Mouse (Mus musculus) spleen, embryonic (tissue): ENCODE data around the gene Gm49320.

Experiments
- CTCF ChIA-PET: fragments of 350-600 bp; sonication (Branson Sonifier 250); formaldehyde crosslinking; loops from one replicate; lab custom pipeline; 2022; lab: Charles Lee

Gm49320 gene

DNA sequence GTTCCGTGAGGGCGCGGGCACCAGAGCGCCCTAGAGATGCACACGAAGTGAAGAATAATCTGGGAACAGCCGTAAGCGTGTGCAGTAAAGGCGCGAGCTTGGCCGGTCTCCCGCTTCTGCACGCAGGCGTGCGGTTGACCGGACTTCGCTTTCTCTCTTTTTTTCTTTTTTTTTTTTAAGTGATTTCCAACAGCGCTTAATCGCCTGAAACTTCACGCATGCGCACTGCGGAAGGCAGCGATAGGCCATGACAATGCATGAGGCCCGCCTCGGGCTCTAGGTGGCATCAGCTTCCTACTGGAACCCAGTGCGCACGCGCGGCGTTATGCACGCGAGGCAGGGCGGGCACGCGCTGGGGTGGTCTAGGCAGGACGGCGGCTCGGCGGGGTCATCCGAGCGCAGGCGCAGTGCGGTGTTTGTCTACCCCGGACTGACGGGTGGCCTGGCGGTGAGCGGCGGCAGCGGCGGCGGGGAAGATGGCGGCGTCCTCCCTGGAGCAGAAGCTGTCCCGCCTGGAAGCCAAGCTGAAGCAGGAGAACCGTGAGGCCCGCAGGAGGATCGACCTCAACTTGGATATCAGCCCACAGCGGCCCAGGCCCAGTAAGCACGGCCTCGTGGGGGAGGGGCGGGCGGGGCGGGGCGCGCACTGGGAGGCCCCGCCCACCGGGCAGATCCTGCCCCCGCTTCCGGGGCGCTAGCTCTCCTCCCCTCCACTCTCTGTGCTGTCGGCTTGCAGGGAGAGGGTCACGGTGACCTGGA is at the start of gene Gm49320, which contains the start of gene Map2k7:
Gene Gm49320 (plus strand): TSS at position 432 of the 759 bp plus-strand sequence.
Gene Map2k7 (plus strand): TSS at position 307 of the 759 bp plus-strand sequence.
- CTCF ChIA-PET, result interaction anchor here (1.3 to 1.4 kb wide), 2 partner anchors 12 to 18 kb away, joined by 4 to 5 read pairs; no protein-coding TSS in a partner anchor

DNA sequence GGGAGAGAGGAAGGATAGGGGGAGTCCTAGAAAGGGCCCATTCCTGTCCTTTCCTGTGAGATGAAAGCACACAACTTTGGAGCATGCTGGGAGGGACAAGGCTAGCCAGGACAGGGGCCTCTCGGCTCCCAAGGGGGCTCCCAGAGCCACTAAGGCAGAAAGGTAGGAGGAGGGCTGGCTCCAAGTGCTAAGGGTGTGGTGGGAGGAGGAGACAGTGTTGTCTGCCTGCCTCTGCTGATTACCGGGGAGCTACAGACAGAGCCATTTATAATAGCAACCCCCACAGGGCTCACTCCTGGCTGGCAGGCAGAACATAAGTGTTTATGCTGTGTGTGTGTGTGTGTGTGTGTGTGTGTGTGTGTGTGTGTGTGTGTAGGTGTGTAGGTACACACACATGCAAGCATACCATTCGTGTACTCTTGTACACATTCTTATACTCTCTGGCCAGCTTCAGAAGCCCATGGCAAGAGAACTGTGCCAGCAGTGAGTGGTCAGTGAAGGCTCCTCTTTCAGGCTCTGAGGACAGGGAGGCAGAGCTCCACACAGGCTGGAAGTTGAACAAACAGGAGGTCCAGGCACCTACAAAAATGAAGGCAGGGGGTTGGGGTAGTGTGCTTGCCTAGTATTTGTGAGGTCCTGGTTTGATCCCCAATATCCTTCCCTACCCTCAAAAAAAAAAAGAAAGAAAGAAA is 49.5 kb upstream of the Gm49320 start:
- CTCF ChIA-PET, result no interaction called here

DNA sequence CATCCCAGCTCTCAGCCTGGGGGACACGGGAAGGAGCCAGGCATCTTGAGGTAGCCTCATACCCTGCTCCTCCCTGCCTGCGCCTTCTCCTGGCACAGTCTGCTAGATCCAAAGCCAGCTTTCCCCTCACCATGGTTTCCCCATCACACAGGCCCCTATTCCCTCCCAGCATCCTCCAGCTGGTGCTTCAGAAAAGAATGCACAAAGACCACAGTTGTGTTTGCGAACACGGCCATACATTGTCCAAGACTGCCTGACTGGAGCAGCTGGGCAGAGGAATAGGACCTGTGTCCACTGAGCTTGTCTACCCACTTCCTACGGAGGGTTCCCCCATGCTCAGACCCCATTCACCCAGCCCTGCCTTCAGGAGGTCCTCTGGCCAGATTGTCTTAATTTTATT is 46.4 kb upstream of the Gm49320 start:
- CTCF ChIA-PET, result no interaction called here

DNA sequence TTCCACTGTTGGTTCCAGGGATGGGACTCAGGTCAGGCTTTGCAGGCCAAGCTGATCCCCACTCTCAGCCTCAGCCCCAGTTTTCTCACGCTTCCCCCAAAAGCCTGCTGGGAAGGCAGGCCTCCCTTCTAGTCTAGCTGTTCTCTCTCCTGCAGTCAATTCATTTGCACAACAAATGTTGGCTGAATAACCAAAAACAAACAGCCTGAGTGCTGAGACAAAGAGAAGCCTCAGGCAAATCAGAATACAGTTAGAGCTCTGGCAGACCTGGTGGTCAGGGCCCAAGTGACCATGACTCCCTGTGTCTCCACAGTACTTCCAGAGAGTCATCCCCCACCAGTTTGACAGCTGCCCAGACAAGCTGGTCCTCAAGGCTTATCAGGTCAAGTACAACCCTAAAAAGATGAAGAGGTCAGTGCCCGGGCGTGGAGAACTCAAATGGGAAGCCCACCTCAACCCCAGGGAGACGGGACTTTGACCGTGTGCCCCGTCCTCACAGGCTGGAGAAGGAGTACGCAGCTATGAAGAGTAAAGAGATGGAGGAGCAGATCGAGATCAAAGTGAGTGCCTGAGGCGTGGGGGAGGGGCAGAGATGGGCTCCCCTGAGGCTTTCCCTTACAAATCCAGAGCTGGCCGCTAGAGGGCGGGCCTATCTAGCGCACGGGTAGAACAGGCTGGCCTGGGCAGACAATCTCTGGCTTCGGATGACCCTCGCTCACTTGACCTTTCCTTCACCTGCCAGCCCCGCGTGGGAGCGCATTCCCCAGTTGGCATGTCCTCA is 45.7 kb upstream of the Gm49320 start:
- CTCF ChIA-PET, result no interaction called here

DNA sequence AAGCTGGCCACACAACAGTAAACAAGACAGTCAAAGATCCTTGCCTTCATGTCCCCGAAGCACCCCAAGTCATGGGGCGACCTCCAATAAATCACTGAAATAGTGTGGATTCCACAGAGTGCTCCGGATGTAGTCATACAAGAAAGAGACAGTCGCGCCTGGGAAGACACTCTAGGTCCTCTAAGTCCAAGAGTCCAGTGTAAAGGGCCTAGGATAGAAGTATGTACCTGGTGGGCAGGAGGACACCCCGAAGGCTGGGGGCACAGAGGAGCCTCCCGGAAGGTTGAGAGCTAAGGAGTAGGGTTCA is 45.1 kb upstream of the Gm49320 start:
- CTCF ChIA-PET, result no interaction called here

DNA sequence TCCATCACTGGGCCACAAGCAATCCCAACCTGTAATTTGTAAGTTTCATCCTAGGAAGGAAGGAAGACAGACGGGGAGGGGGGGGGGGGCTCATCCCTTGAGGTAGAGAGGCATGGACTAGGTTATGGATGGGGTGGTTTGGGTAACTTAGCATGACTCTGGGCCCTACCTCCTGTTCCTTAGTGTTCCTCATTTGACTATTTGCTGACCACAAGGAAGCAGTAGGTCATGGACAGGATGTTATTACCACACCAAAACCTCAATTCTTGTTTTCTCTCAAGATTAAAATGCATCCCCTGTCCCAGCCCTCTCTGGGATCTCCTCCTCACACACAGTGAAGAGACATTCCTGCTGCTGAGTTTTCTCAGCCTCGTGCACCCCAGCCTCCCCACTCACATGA is 37.3 kb upstream of the Gm49320 start:
- CTCF ChIA-PET, result no interaction called here

DNA sequence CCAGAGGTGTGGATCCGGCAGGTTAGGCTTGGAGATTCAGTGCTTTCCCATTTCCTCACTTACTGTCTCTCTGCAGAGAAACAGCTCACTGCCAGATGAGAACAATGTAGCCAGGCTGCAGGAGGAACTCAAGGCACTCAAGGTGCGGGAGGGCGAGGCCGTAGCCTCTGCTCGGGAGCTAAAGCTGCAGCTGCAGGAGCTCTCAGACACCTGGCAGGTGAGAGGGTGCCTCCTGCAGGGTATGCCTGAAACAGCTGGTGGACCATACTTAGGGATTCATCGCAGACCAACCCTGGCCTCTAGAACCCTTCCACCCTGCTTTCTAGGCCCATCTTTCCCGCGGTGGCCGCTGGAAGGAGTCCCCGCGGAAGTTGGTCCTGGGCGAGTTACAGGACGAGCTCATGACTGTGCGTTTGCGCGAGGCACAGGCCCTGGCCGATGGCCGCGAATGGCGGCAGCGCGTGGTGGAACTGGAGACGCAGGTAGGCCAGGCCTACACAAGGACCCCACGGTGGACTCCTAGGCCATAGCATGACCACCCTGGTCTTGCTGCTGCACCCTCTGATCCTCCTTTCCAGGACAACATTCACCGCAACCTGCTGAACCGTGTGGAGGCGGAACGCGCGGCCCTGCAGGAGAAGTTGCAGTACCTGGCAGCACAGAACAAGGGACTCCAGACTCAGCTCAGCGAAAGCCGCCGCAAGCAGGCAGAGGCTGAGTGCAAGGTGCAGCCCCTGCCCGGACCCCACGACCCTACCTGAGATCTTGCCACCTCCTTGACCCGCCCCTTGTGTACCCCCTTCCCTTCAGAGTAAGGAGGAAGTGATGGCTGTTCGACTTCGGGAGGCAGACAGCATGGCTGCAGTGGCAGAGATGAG is 33.2 kb upstream of the Gm49320 start:
- CTCF ChIA-PET, result no interaction called here

DNA sequence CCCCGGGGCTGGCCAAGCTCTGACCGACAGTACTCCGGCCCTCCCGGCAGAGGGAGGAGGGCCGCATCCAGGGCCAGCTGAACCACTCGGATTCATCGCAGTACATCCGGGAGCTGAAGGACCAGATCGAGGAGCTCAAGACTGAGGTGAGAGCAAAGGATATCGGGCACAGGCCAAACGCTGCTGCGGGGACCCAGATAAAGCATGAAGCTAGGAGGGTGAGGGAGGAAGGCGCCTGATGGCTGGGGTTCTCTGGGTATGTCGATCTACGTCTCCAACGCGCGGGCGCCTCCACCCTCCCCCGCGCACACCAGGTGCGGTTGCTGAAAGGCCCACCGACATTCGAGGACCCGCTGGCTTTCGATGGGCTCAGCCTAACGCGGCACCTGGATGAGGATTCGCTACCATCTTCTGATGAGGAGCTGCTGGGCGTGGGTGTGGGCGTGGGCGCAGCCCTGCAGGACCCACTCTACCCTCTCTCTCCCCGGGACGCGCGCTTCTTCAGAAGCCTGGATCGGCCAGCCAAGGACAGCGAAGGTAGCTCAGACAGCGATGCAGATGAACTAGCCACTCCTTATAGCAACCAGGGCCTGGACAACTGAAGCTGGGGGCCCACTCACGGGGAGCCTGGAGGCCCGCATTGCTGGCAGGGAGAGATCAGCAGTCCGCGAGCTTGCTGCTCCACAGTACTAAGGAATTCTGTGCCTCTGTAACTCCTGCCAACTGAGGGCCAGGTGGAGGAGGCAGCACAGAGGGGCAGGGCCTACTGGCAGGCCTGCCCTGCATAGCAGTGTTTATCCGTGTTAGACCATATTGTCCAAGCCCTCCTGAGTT is 32.3 kb upstream of the Gm49320 start:
- CTCF ChIA-PET, result no interaction called here

DNA sequence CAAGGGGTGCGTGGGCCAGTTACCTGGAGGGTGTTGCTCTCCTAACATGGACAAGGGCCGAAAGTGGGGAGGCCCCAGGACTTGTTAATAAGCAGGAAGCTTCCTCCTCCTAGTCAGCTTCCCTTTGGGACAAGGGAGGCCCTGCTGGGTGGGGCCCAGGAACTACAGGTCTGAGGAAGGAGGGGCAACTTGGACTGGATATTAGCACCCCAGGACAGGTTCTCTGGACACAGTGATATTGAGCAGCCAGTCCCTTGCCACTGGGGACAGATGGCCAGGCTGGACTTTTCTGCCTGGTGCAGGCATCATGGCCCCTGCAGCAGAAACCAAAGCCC is 31.7 kb upstream of the Gm49320 start:
- CTCF ChIA-PET, result no interaction called here

DNA sequence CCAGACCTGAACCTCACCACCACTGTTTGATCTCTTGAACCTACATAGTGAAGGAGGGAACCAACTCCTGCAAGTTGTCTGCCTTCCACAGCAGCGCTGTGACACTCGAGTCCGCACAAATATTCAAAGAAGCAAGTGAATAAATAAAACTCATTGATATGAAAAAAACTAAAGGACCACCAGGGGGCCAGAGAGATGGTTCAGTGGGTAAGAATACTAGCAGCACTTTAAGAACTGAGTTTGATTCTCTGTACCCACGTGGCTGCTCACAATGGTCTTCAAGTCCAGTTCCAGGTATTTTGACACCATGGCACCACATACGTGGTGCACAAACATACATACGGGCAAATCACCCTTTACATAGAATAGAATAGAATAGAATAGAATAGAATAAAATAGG is 27.6 kb upstream of the Gm49320 start:
- CTCF ChIA-PET, result no interaction called here

DNA sequence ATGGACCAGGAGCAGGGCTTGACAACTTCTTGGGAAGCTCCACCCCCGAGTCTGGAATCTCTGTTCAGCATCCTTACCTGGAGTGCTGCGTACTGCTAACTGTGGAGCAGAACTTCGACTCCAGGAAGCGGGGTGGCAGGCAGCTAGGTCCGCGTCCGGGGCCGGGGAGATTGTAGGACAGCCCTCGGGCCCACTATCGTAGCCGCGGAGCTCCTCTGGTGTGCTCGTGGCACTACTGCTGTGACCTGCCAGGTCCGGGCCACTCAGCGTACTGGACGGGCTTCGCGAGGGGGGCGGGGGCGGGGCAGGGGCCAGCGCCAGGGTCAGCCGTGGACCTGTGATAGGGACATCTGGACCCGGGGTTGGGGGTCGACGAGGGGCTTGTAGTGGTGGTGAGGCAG is 25.9 kb upstream of the Gm49320 start:
- CTCF ChIA-PET, result interaction anchor here (0.6 kb wide), 1 partner anchor 283 kb away, joined by 11 read pairs; no protein-coding TSS in a partner anchor

DNA sequence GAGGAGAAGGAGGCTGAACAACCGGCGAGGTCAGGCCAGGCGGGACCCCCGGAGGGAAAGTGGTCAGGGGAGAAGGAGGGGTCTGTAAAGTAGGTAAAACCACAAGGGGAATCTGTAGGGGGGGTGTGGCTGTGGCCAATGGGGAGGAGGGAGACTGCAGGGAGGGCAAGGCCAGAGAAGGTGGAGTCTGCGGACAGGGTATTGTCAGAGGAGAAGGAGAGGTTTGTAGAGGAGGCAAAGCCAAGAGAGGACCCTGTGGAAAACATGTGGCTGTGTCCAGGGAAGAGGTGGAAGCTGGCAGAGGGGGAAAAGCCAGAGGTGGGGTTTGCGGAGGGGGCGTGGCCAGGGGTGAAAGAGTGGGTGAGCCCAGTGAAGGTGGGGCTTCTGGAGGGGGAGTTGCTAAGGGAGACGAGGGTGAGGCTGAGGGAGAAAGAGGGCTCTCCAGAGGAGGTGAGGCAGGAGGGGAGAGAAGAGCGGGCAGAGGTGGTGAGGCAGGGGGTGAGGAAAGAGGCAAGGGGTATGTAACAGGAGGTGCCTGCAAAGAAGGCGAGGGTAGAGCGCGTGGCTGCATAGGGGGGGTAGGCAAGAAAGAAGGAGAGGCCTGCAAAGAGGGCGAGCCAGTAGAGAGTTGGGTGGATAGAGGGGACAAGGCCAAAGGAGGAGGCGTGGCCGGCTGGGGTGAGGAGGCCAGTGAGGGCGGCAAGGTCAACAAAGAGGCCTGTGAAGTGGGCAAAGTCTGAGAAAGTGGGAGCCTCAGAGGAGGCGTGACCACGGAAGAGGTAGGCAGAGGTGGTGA is 25.3 kb upstream of the Gm49320 start:
- CTCF ChIA-PET, result interaction anchor here (0.6 kb wide), 2 partner anchors 93 to 282 kb away, joined by 3 to 11 read pairs; no protein-coding TSS in a partner anchor

DNA sequence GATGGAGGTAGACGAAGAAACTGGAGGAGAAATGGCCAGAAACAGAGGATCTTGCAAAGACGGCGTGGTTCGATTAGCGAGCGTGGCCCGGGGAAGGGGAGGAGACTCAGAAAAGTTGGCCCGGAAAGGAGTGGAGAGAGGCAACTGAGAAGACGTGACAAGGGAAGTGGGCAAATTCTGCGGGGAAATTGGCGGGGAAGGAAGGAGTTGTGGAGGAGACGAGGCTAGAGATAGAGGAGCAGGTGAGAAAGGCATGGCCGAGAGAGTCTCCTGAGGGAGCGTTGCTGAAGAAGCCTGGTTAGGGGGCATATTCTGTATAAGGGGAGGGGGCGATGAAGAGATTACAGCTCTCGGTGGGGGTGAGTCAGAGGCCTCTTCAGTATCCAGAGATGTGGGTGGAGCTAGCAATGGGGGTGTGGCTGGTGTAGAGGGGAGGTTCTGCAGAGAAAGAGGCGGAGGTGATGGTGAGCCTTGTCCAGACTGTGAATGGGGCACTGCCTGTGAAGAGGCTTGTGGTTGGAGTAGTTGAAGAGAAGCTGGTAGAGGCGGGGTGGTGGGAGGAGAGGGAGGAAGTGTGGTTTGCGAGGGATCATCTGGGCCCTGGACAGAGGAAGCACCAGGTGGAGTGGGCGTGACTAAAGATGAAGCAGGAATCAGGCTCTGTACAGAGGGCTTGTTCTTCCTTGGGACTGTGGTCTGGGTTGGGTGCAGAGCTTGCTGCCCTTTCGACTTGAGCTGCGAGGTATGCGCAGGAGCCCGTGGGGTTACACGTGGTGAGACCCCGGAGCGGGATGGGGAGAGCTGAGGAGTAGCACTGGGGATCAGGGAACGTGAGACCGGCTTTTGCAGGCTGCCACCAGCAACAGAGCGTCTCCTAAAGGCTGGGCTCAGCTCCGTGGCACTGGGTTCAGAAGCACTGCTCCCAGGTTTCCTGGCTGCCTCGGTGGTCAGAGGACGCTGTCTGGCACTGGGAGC is 24.4 kb upstream of the Gm49320 start:
- CTCF ChIA-PET, result interaction anchor here (0.6 kb wide), 1 partner anchor 92 kb away, joined by 3 read pairs; no protein-coding TSS in a partner anchor

DNA sequence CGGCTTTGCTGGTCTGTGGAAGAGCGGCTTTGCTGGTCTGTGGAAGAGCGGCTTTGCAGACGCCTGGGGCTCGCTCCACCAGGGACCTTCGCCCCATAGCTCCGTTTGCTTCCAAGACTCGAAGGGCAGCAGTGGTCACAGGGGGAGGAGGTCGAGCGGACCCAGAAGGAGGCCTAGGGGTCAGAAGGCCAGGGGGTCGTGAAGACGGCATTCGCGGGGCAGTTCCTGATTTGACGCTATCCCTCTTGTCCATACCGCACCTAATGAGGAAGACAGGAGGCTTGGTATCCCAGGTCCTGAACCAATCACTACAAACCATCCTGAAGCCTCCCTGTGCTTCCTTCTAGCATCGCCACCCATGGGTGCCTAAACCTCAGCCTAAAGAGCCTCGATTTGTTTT is 22.4 kb upstream of the Gm49320 start:
- CTCF ChIA-PET, result interaction anchor here (0.6 kb wide), 1 partner anchor 264 kb away, joined by 6 read pairs; no protein-coding TSS in a partner anchor

DNA sequence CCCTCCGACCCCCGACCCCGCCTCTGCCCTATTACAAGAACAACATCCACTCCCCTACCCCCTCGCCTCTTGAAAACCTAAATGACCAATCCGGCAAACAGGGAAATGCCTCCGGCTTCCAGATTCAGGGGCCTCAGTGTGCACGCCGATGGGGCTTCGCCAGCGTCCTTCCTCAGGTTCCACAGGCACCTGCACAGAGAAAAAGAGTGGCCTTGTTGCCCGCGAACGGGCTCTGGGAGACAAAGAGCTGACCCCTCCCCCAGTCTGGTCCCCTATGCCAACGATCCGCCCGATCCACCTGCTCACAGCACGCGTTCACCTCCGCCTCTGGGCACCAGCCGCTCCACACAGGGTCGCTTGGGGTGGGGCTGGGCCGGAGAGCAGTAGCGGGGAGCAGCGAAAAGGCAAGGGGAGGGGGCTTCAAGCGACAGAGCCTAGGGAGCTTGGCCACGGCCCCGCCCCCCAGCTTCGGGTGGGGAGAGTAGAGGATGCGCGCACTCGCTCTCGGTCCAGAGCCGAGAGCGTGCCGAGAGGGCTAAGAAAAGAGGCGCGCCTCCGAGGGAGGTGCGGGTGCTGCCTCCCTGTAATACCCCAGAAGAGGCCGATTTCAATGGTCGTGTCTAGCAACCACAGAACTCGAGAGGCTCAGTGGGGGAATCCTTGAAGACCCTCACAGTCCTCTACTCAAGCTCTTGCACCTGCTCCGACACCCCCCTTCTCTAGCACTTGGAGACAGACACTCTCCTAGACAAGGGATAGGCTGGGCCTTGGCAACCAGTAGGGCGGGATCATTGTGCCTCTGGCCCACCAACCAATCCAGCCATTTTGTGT is 21.7 kb upstream of the Gm49320 start, which contains the start of gene Prr36:
Gene Prr36 (minus strand): TSS at position 669 of the 831 bp plus-strand sequence.
- CTCF ChIA-PET, result interaction anchor here (0.6 kb wide), 1 partner anchor 264 kb away, joined by 6 read pairs; no protein-coding TSS in a partner anchor

DNA sequence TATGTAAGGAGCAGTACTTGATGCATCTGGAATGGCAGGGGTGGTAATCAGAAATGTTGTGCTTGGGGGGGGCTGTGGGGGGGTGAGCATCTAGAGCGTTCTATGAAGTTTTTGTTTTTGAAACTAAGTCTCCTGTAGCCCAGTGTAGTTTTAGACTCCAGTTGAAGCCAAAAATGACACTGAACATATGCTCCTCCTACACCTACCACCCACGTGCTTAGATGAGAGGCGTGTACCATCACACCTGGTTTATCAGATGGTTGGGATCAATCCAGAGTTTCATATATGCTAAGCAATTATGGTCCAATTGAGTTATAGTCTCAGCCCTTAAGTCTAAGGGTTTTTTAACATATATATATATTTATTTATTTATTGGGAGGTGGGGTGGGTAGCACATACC is 19.0 kb upstream of the Gm49320 start:
- CTCF ChIA-PET, result no interaction called here

DNA sequence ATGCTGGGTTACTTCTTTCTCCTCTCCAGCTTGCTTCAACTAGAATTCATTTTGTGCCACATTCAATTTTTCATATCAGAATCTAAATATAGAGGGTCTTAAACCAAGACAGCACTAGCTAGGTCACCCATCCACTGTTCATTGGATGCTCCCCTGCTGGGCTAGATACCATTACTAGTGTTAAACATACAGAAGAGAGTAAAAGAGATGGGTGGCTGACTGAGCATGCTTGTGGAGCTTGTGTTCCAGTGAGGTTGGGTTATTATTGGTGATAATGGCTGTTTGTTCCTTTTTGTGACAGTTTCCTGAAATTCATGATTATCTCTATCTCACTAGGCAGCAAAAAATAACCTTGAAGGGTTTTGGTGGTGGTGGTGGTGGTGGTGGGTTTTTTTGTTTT is 16.6 kb upstream of the Gm49320 start:
- CTCF ChIA-PET, result no interaction called here
